Mouse (Mus musculus) midbrain, embryonic 16.5 days (tissue): ENCODE results near the gene Vkorc1l1. TPM values are rescaled to one million over a fixed set of nuclear protein-coding genes. Genes with fewer than 3 reads are reported as not detected.
A peak's percentile ranks its signal among the peaks of the same experiment; 100 is the strongest.

ENCODE experiments used
- ATAC-seq: fragments of 200-750 bp; cut with Nextera tagmentation; 2 replicates; pipeline ENCODE4 v1.8.0; 2017; ENCODE audit warnings: moderate TSS enrichment
- H3K27ac ChIP-seq: fragments of 300-500 bp; sonication (generic); 2 replicates; pipeline ENCODE4 v1.5.1; 2014; ENCODE audit warnings: mild to moderate bottlenecking, low read length, mixed read lengths
- H3K27me3 ChIP-seq: fragments of 300-500 bp; sonication (generic); 2 replicates; pipeline ENCODE4 v1.6.1; 2014; ENCODE audit warnings: low read depth, low read length, mixed read lengths; ENCODE audit not compliant: control insufficient read depth, insufficient read depth
- H3K36me3 ChIP-seq: fragments of 300-500 bp; sonication (generic); 2 replicates; pipeline ENCODE4 v1.6.1; 2014; ENCODE audit warnings: mild to moderate bottlenecking, low read length, moderate library complexity, mixed read lengths; ENCODE audit not compliant: control insufficient read depth, insufficient read depth
- H3K4me1 ChIP-seq: fragments of 300-500 bp; sonication (generic); 2 replicates; pipeline ENCODE4 v1.6.1; 2014; ENCODE audit warnings: mild to moderate bottlenecking, low read length, mixed read lengths; ENCODE audit not compliant: control insufficient read depth, insufficient read depth
- H3K4me2 ChIP-seq: fragments of 300-500 bp; sonication (generic); 2 replicates; pipeline ENCODE4 v1.6.1; 2014; ENCODE audit warnings: mild to moderate bottlenecking, low read length, mixed read lengths
- H3K4me3 ChIP-seq: fragments of 300-500 bp; sonication (generic); 2 replicates; pipeline ENCODE4 v1.5.1; 2014; ENCODE audit warnings: low read depth, mild to moderate bottlenecking, low read length, moderate library complexity, mixed read lengths
- H3K9ac ChIP-seq: fragments of 300-500 bp; sonication (generic); 2 replicates; pipeline ENCODE4 v1.6.1; 2014; ENCODE audit warnings: low read depth, low read length, mixed read lengths
- H3K9me3 ChIP-seq: fragments of 300-500 bp; sonication (generic); replicated peaks from 2 replicates; pipeline ENCODE4 v1.6.1; 2014; ENCODE audit warnings: mild to moderate bottlenecking, low read length, mixed read lengths; ENCODE audit not compliant: control insufficient read depth, poor library complexity, severe bottlenecking
- WGBS: fragments of 180-500 bp; shearing (Covaris S2); extraction: QIAGEN DNeasy Blood & Tissue Kit; methylation state at CpG from one replicate; pipeline ENCODE4 v1.1.7; 2014; 5-methylcytosine and 5-hydroxymethylcytosine counted together
- polyA plus RNA-seq: library from polyadenylated mRNA; unstranded; fragments of >200 nt; fragmentation: Nextera tagmentation; extraction: Ambion mirVana; gene quantifications from 2 replicates; pipeline ENCODE4 v1.2.1, GENCODE M21; 2015

Gene Vkorc1l1
- 29.1 and 30.6 TPM in 2 replicates for polyA plus RNA-seq

DNA sequence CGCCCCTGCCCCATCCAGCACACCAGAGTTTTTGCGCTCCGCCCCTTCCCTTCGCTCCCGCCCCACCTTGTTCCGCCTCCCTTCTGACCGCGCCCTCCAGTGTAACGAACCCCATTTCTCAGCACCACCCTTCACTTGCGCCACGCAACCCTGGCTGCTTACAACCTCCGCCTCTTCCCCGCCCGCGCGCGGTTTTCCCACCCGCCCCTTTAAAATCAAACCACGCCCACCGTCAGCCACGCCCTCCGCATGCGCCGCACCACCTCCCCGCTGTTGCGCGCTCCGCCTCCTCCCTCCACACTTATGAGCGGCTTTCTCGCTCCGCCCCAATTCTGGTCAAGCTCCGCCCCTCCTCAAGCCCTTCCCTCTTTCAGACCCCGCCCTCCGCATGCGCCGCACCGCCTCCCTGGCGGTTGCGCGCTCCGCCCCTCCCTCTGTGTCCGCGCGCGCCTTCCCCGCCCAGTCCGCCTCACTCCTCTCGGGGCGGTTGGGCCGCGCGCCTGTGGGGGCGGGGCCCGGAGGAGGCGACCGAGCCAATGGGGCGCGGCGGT, at the start of gene Vkorc1l1:
Gene Vkorc1l1 (plus strand): TSS at position 476 of the 551 bp plus-strand sequence.
- H3K36me3 ChIP-seq = no peaks in the 10 kb centered on the region
- H3K4me1 ChIP-seq = peaks cover 9% of the 10 kb centered on the region
- no peaks in the 10 kb centered on the region for H3K27me3 ChIP-seq
- WGBS = under 1% methylated on average over 56 of the region's 59 CpGs
- H3K27ac ChIP-seq = peak within 1 kb of the TSS; percentile 50
- peak within 1 kb of the TSS; percentile 84 for H3K4me2 ChIP-seq
- H3K4me3 ChIP-seq = peak within 1 kb of the TSS; percentile 90
- ATAC-seq = peak; percentile 96
- peak within 1 kb of the TSS; percentile 81 for H3K9ac ChIP-seq
- H3K9me3 ChIP-seq = no peaks in the 10 kb centered on the region

- Histone ChIP-seq H3K4me1 (peaks cover 11% of the 10 kb centered on the region), H3K4me3 (peak within 1 kb of the TSS; percentile 68), H3K9me3 (no peaks in the 10 kb centered on the region), H3K27me3 (no peaks in the 10 kb centered on the region), H3K4me2 (peak within 1 kb of the TSS; percentile 74), H3K36me3 (no peaks in the 10 kb centered on the region), H3K9ac (peak within 1 kb of the TSS; percentile 76), H3K27ac (peak within 1 kb of the TSS; percentile 58; the same call in 1 of the 2 replicates)
- WGBS = 1% methylated on average over 44 of the region's 44 CpGs
- ATAC-seq = peak; percentile 100
Measured at GRCm38 (mm10) chr5:129895198-129896088, 46.3 kb upstream of the Vkorc1l1 start, which contains the start of gene Zbed5. Gene Zbed5 (plus strand): TSS chr5:129895723.

DNA sequence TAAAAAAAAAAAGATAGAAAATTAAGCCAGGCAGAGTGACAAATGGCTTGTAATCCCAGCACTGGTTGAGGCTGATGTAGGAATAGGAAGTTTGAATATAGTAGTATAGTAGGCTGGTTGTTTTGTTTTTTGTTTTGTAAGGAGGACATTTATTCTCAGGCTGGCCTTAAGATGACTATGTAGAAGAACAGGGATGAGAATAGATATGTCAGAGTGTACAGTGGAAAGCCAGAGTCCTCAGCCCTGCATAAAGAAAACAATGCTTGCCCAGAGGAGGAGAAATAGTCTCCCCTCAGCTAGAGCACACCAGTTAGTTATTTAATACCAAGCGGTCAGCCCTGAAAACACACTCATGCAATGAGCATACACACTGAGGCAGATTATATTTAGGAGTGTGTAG, 43.3 kb upstream of the Vkorc1l1 start, which contains the start of gene Phkg1:
Gene Phkg1 (minus strand): TSS at position 101 of the 400 bp plus-strand sequence.
- no peak for ATAC-seq
- Histone ChIP-seq H3K27ac (no peak within 1 kb of the TSS), H3K9ac (no peak within 1 kb of the TSS), H3K9me3 (no peaks in the 10 kb centered on the region), H3K4me2 (no peak within 1 kb of the TSS), H3K36me3 (peaks cover 17% of the 10 kb centered on the region), H3K27me3 (no peaks in the 10 kb centered on the region), H3K4me1 (peaks cover 11% of the 10 kb centered on the region), H3K4me3 (no peak within 1 kb of the TSS)
- 92% methylated on average over 1 of the region's 1 CpGs for WGBS

DNA sequence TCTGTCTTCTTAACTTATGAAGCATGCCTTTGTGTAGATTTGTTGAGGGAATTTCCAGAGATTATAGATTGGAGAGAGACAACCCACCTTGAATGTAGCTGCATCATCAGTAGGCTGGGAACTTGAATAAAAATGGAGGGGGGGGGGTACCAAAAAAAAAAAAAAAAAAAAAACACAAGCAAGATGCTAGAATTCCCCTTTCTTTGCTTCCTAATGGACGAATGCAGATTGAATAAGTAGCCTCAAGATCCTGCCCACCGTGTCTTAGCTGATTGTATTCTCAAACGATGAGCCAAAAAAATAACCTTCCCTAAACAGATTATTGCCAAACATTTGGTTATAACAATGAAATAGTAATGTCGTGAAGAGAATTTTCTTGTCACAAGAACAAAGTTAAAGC, 34.0 kb upstream of the Vkorc1l1 start:
- peak overlapping the region; percentile 91 for H3K27ac ChIP-seq
- no peaks in the 10 kb centered on the region for H3K27me3 ChIP-seq
- peaks cover 10% of the 10 kb centered on the region; the same call in 1 of the 2 replicates for H3K4me1 ChIP-seq
- WGBS = 19% methylated on average over 4 of the region's 4 CpGs
- H3K9ac ChIP-seq = peak overlapping the region; percentile 79
- peaks cover 4% of the 10 kb centered on the region for H3K36me3 ChIP-seq
- ATAC-seq = no peak
- no peaks in the 10 kb centered on the region for H3K9me3 ChIP-seq
- H3K4me3 ChIP-seq = peak overlapping the region; percentile 51
- peak overlapping the region; percentile 81 for H3K4me2 ChIP-seq

DNA sequence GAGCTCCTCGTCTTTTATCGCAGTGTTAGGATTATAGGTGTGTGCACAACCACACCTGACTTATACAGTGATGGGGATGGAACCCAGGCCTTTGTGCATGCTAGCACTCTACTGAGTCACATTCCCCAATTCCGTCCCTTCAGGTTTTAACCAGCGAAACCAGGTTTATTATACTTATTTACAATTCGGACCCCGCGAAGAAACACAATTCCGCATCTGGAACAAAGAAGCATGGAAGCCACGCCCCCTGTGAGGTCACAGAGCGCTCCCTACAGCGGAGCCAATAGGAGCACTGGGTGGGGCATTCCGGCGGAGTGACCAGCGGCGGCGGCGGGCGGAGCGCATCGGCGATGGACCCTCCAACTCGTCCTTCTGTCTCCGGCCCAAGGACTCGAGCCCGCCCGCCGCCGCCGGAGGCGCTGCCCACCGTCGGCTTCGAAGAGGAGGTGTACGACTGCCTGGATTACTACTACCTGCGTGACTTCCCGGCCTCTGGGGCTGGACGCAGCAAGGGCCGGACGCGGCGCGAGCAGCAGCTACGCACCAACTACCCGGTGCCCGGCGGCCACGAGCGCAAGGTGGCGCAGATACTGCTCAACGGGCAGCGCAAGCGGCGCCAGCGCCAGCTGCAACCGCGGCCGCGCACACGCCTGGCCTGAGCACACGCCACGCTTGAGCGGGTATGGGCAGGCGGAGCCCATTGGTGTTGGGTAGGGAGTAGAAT, 33.4 kb upstream of the Vkorc1l1 start, which contains the start of gene Nupr1l:
Gene Nupr1l (plus strand): TSS at position 299 of the 724 bp plus-strand sequence.
- peaks cover 10% of the 10 kb centered on the region; the same call in 1 of the 2 replicates for H3K4me1 ChIP-seq
- H3K9ac ChIP-seq = peak within 1 kb of the TSS; percentile 79
- H3K9me3 ChIP-seq = no peaks in the 10 kb centered on the region
- no peaks in the 10 kb centered on the region for H3K27me3 ChIP-seq
- peak within 1 kb of the TSS; percentile 91 for H3K27ac ChIP-seq
- ATAC-seq = peak; percentile 97
- H3K4me3 ChIP-seq = peak within 1 kb of the TSS; percentile 51
- no peaks in the 10 kb centered on the region for H3K36me3 ChIP-seq
- H3K4me2 ChIP-seq = peak within 1 kb of the TSS; percentile 81
- under 1% methylated on average over 63 of the region's 63 CpGs for WGBS

DNA sequence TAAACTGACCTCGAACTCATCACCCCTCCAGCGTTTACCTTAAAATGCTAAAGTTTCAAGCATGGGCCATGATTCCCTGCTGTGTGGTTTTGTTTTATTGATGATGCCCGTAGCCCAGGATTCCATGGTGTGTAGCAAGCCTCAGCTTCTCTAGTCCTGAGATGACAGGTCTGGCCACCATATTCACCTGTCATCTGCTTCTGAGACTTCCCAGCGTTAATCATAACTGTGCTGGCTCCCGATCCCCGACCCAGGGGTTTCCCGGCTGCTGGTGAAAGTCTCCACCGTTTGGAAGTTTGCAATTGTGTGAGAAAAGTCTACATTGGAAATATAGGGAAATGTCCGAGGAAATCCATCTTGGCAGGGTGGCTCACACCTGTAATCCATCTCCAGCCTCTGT, 32.6 kb upstream of the Vkorc1l1 start:
- WGBS = 71% methylated on average over 9 of the region's 9 CpGs

GRCm38 (mm10) chr5:129909591-129909990, 32.2 kb upstream of the Vkorc1l1 start:
- ATAC-seq = no peak
- Histone ChIP-seq H3K9me3 (no peaks in the 10 kb centered on the region), H3K4me1 (peaks cover 10% of the 10 kb centered on the region; the same call in 1 of the 2 replicates), H3K27ac (no peak overlapping the region), H3K4me2 (no peak overlapping the region), H3K4me3 (no peak overlapping the region), H3K9ac (no peak overlapping the region), H3K36me3 (no peaks in the 10 kb centered on the region), H3K27me3 (no peaks in the 10 kb centered on the region)
- 86% methylated on average over 7 of the region's 7 CpGs for WGBS

More for the DNA sequence above, 32.6 kb upstream of the Vkorc1l1 start:
- no peaks in the 10 kb centered on the region for H3K27me3 ChIP-seq
- H3K4me3 ChIP-seq = peak overlapping the region; percentile 51
- peak overlapping the region; percentile 91; the same call in 1 of the 2 replicates for H3K27ac ChIP-seq
- H3K9ac ChIP-seq = peak overlapping the region; percentile 79
- H3K9me3 ChIP-seq = no peaks in the 10 kb centered on the region
- ATAC-seq = peak; percentile 1; the same call in 1 of the 2 replicates
- H3K4me1 ChIP-seq = peaks cover 10% of the 10 kb centered on the region; the same call in 1 of the 2 replicates
- H3K4me2 ChIP-seq = peak overlapping the region; percentile 81
- H3K36me3 ChIP-seq = no peaks in the 10 kb centered on the region

DNA sequence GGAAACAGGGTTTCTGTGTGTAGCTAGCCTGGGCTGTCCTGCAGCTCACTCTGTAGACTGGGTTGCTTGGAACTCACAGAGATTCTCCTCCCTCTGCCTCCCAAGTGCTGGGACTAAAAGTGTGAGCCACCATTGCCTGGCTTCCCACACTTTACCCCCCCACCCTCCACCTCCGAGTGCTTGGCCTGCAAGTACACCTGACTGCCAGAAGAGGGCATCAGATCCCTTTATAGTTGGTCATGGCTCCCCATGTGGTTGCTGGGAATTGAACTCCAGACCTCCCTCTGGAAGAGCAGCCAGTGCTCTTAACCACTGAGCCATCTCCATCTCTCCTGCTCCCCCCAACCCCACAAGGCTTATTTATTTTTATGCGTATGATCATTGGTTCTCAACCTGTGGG, 27.7 kb upstream of the Vkorc1l1 start:
- Histone ChIP-seq H3K4me3 (no peak overlapping the region), H3K9me3 (no peaks in the 10 kb centered on the region), H3K9ac (no peak overlapping the region), H3K27me3 (no peaks in the 10 kb centered on the region), H3K36me3 (no peaks in the 10 kb centered on the region), H3K4me2 (no peak overlapping the region), H3K4me1 (peaks cover 1% of the 10 kb centered on the region; the same call in 1 of the 2 replicates), H3K27ac (no peak overlapping the region)
- WGBS = 25% methylated on average over 2 of the region's 2 CpGs
- no peak for ATAC-seq
